Mouse (Mus musculus): ENCODE results near the gene Asb2. TPM values are rescaled to one million over a fixed set of nuclear protein-coding genes. Genes with fewer than 3 reads are reported as not detected.
A peak's percentile ranks its signal among the peaks of the same experiment; 100 is the strongest.

Asb2 gene
- polyA plus RNA-seq, 1 experiment = 64.7 TPM

DNA sequence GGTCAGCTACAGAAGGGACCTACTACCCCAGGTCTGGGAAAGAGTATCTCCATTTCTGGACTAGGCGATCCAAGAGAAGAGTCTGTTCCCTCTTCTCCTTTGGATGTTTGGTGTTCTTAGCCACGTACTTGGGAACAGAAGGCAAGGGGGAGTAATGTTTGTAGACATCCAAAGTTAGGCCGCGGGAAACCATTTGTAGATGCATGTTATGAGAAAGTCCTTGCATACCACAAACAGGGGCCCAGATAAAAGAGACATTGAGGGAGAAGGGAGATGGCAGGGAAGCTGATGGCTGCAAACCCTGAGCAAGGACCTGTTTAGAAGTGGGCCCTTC is 581 bp upstream of the Asb2 start:
- Histone ChIP-seq H3K36me3 (ENCODE audit: control insufficient read depth, insufficient read depth, low read length) (no peaks in the 10 kb centered on the region), H3K4me1 (replicated peaks; ENCODE audit: control insufficient read depth, insufficient read depth, low read length) (peaks cover 3% of the 10 kb centered on the region), H3K27me3 (ENCODE audit: control insufficient read depth, insufficient read depth, low read length) (no peaks in the 10 kb centered on the region), H3K27ac (ENCODE audit: control insufficient read depth, insufficient read depth, low read length) (no peak overlapping the region), H3K4me3 (ENCODE audit: control insufficient read depth, insufficient read depth, low read length) (no peak overlapping the region)
- TF ChIP-seq POLR2A (IDR thresholded peaks at IDR 0.05; ENCODE audit: control insufficient read depth, extremely low read depth, insufficient read depth, low read length, poor library complexity) (no peak), CTCF (IDR thresholded peaks at IDR 0.05; ENCODE audit: borderline replicate concordance, control insufficient read depth, extremely low read depth, insufficient read depth, low read length, poor library complexity) (no peak)
- 95% methylated on average over 4 of the region's 4 CpGs for WGBS
- DNase-seq = no peak

DNA sequence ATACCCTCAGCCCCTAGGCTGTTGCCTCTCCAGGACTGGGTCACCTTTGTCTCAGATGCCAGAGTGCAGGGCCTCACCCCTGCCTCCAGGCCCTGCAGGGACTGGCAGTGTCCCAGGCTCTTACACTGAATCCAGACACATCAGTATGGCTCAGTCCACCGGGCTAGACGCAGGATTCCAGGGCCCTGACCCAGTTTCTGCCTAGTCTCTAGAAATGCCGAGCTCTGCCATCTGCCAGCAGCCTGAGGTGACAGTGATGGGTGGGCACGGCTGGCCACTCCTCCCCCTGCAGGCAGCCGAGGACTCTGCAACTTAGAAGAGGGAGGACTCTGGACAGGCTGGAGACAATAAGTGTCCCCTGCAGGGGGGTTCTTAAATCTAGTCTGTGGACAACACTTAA is 2.3 kb downstream of the Asb2 start:
- H3K4me3 ChIP-seq (ENCODE audit: control insufficient read depth, insufficient read depth, low read length) = no peak overlapping the region
- no peak for TF ChIP-seq POLR2A (IDR thresholded peaks at IDR 0.05; ENCODE audit: control insufficient read depth, extremely low read depth, insufficient read depth, low read length, poor library complexity)
- peak; percentile 50; the same call in 1 of the 2 replicates for TF ChIP-seq CTCF (IDR thresholded peaks at IDR 0.05; ENCODE audit: borderline replicate concordance, control insufficient read depth, extremely low read depth, insufficient read depth, low read length, poor library complexity)
- 26% methylated on average over 5 of the region's 5 CpGs for whole genome bisulfite sequencing
- DNase-seq = peak; percentile 50
- H3K36me3 ChIP-seq (ENCODE audit: control insufficient read depth, insufficient read depth, low read length) = no peaks in the 10 kb centered on the region
- H3K4me1 ChIP-seq (replicated peaks; ENCODE audit: control insufficient read depth, insufficient read depth, low read length) = peaks cover 7% of the 10 kb centered on the region
- no peaks in the 10 kb centered on the region for H3K27me3 ChIP-seq (ENCODE audit: control insufficient read depth, insufficient read depth, low read length)
- no peak overlapping the region for H3K27ac ChIP-seq (ENCODE audit: control insufficient read depth, insufficient read depth, low read length)

DNA sequence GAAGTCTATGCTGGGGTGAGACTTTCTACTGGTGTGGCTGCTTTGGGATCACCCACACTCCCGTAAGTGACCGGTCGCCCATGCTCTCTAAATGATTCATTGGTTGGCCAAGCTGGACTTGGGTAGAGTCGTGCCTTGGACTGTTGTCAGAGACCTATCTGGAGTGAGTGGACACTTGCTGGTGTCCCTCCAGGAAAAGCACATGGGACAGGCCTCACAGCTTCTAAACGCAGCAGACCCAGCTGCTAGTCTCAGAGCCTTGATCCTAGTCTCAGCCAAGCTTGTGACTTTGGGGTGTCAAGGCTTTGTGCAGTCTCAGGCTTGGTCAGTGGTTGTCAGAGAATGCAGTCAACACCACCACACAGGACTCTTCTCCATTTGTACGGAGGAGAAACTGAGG is 3.1 kb downstream of the Asb2 start:
- H3K36me3 ChIP-seq (ENCODE audit: control insufficient read depth, insufficient read depth, low read length) = no peaks in the 10 kb centered on the region
- TF ChIP-seq POLR2A (IDR thresholded peaks at IDR 0.05; ENCODE audit: control insufficient read depth, extremely low read depth, insufficient read depth, low read length, poor library complexity) (no peak), CTCF (IDR thresholded peaks at IDR 0.05; ENCODE audit: borderline replicate concordance, control insufficient read depth, extremely low read depth, insufficient read depth, low read length, poor library complexity) (no peak)
- H3K4me3 ChIP-seq (ENCODE audit: control insufficient read depth, insufficient read depth, low read length) = no peak overlapping the region
- no peaks in the 10 kb centered on the region for H3K27me3 ChIP-seq (ENCODE audit: control insufficient read depth, insufficient read depth, low read length)
- peaks cover 9% of the 10 kb centered on the region for H3K4me1 ChIP-seq (replicated peaks; ENCODE audit: control insufficient read depth, insufficient read depth, low read length)
- 97% methylated on average over 6 of the region's 6 CpGs for WGBS
- H3K27ac ChIP-seq (ENCODE audit: control insufficient read depth, insufficient read depth, low read length) = no peak overlapping the region
- DNase-seq = no peak

DNA sequence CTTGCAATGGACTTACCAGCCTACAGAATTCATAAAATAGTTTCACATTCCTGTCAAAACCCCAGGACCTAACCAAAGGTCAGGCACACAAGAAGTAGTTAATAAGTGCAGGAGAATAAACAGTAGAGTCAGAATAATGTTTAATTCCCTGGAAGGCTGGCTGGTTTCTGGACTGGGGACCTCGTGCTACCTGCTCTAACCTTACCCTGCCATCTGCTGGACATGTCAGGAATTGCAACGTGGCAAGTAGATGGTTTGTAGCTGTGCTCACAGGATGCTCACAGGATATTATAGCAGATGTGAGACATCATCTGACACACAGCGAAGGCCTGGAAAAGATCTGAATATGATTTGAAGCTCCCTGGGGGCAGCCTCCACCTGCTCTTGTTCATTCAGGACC is 7.3 kb downstream of the Asb2 start:
- Histone ChIP-seq H3K36me3 (ENCODE audit: control insufficient read depth, insufficient read depth, low read length) (no peaks in the 10 kb centered on the region), H3K27ac (ENCODE audit: control insufficient read depth, insufficient read depth, low read length) (no peak overlapping the region), H3K4me1 (replicated peaks; ENCODE audit: control insufficient read depth, insufficient read depth, low read length) (peaks cover 28% of the 10 kb centered on the region), H3K4me3 (ENCODE audit: control insufficient read depth, insufficient read depth, low read length) (no peak overlapping the region), H3K27me3 (ENCODE audit: control insufficient read depth, insufficient read depth, low read length) (no peaks in the 10 kb centered on the region)
- DNase-seq = peak; percentile 87
- no peak for TF ChIP-seq CTCF (IDR thresholded peaks at IDR 0.05; ENCODE audit: borderline replicate concordance, control insufficient read depth, extremely low read depth, insufficient read depth, low read length, poor library complexity)
- no peak for TF ChIP-seq POLR2A (IDR thresholded peaks at IDR 0.05; ENCODE audit: control insufficient read depth, extremely low read depth, insufficient read depth, low read length, poor library complexity)
- 4% methylated on average over 3 of the region's 3 CpGs for WGBS

DNA sequence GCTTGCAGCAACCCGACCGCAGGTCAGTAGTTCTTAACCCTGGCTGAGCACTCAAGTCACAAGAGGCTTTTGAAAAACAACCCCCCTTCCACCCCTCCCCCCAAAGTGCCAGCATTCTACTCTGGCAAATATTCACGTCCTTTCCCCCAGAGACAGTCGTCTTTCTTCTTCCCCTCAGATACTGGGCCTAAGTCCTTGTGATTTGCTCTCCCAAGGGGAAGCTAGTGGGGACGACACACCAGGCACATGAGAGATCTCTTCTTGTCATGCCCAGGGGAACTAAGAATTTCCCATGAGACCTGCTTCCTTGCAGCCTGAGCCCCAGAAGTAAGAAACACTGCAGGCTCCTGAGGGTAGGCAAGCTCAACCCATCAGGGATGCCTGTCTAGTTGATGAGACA is 8.4 kb downstream of the Asb2 start:
- no peak for DNase-seq
- WGBS = 81% methylated on average over 5 of the region's 5 CpGs

DNA sequence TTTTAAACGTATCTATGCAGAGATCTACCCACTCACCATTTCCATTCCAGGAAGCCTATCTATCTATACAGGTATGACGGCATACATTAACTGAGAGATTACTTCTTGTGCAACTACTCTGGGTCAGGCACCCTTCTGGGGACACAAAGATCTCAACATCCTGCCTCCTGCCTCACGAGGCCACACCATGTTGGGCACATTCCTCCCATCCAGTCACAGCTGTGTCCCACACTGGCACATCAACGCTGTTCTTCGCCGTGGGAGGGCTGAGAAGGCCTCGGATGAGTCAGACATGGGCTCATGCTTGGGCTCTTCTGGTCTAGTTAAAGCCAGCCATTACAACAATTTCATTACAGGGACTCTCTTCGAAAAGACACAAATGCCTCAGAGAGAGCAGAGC is 8.9 kb downstream of the Asb2 start:
- TF ChIP-seq CTCF (IDR thresholded peaks at IDR 0.05; ENCODE audit: borderline replicate concordance, control insufficient read depth, extremely low read depth, insufficient read depth, low read length, poor library complexity) (no peak), POLR2A (IDR thresholded peaks at IDR 0.05; ENCODE audit: control insufficient read depth, extremely low read depth, insufficient read depth, low read length, poor library complexity) (no peak)
- DNase-seq = no peak
- no peaks in the 10 kb centered on the region for H3K36me3 ChIP-seq (ENCODE audit: control insufficient read depth, insufficient read depth, low read length)
- H3K4me1 ChIP-seq (replicated peaks; ENCODE audit: control insufficient read depth, insufficient read depth, low read length) = peaks cover 38% of the 10 kb centered on the region
- H3K27me3 ChIP-seq (ENCODE audit: control insufficient read depth, insufficient read depth, low read length) = no peaks in the 10 kb centered on the region
- WGBS = 91% methylated on average over 8 of the region's 8 CpGs
- no peak overlapping the region for H3K4me3 ChIP-seq (ENCODE audit: control insufficient read depth, insufficient read depth, low read length)
- no peak overlapping the region for H3K27ac ChIP-seq (ENCODE audit: control insufficient read depth, insufficient read depth, low read length)

More for the DNA sequence above, 8.4 kb downstream of the Asb2 start:
- Histone ChIP-seq H3K27ac (ENCODE audit: control insufficient read depth, insufficient read depth, low read length) (no peak overlapping the region), H3K4me3 (ENCODE audit: control insufficient read depth, insufficient read depth, low read length) (no peak overlapping the region), H3K27me3 (ENCODE audit: control insufficient read depth, insufficient read depth, low read length) (no peaks in the 10 kb centered on the region), H3K4me1 (replicated peaks; ENCODE audit: control insufficient read depth, insufficient read depth, low read length) (peaks cover 34% of the 10 kb centered on the region), H3K36me3 (ENCODE audit: control insufficient read depth, insufficient read depth, low read length) (no peaks in the 10 kb centered on the region)
- TF ChIP-seq POLR2A (IDR thresholded peaks at IDR 0.05; ENCODE audit: control insufficient read depth, extremely low read depth, insufficient read depth, low read length, poor library complexity) = no peak
- TF ChIP-seq CTCF (IDR thresholded peaks at IDR 0.05; ENCODE audit: borderline replicate concordance, control insufficient read depth, extremely low read depth, insufficient read depth, low read length, poor library complexity) = no peak

DNA sequence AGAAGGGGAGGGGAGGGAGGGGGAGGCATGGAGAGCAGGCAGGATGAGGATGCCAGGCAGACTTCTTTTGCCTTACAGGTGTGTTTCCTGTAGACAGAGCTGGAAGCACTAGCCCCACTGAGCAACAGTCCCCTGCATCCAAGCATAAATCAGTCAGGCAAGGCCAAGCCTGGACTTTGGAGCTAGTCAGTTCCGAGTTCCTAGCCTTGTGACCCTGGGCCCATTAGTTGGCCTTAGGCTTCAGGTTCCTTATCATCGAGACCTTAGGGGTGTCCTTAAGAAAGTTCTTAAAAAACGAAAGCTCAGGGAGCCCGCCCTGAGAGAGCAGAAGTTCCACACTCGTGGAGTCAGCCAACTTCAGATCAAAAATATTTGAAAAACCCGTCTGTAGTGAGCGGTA is 10.9 kb downstream of the Asb2 start:
- no peaks in the 10 kb centered on the region for H3K27me3 ChIP-seq (ENCODE audit: control insufficient read depth, insufficient read depth, low read length)
- no peak for DNase-seq
- 80% methylated on average over 7 of the region's 7 CpGs for WGBS

More for the DNA sequence above, 10.9 kb downstream of the Asb2 start:
- H3K4me3 ChIP-seq (ENCODE audit: control insufficient read depth, insufficient read depth, low read length) = no peak overlapping the region
- no peaks in the 10 kb centered on the region for H3K36me3 ChIP-seq (ENCODE audit: control insufficient read depth, insufficient read depth, low read length)
- peaks cover 57% of the 10 kb centered on the region for H3K4me1 ChIP-seq (replicated peaks; ENCODE audit: control insufficient read depth, insufficient read depth, low read length)
- TF ChIP-seq POLR2A (IDR thresholded peaks at IDR 0.05; ENCODE audit: control insufficient read depth, extremely low read depth, insufficient read depth, low read length, poor library complexity) (no peak), CTCF (IDR thresholded peaks at IDR 0.05; ENCODE audit: borderline replicate concordance, control insufficient read depth, extremely low read depth, insufficient read depth, low read length, poor library complexity) (no peak)
- no peak overlapping the region for H3K27ac ChIP-seq (ENCODE audit: control insufficient read depth, insufficient read depth, low read length)
